Mouse (Mus musculus) liver, postnatal 0 days (tissue): ENCODE measurements around the gene Zfp629.

Source experiments
- CTCF ChIP-seq: sonication (generic); IDR thresholded peaks from 2 replicates; pipeline ENCODE4 v1.5.1; 2016; ENCODE audit warnings: antibody characterized with exemption, low read depth
- EP300 ChIP-seq: IDR thresholded peaks from 2 replicates; pipeline ENCODE4 v1.6.1; 2016; ENCODE audit warnings: antibody characterized with exemption, low read depth, mild to moderate bottlenecking

- TF ChIP-seq EP300 (no peak), CTCF (no peak)
Measured at GRCm38 (mm10) chr7:127649206-127649605, 33.6 kb upstream of the Zfp629 start.
